Mouse (Mus musculus) embryonic fibroblast, embryonic 13.5 days (primary cell): ENCODE results near the gene Lmln.
"Not testable (repeated sequence)": the region's sequence is repeated elsewhere in the genome, so short reads cannot be mapped to it uniquely, and the experiment has no call there.

Experiments
- CTCF ChIP-seq: IDR thresholded peaks from 2 replicates; pipeline ENCODE4 v1.5.1; 2011; ENCODE audit warnings: mild to moderate bottlenecking, control low read depth, low read length, moderate library complexity, borderline replicate concordance; ENCODE audit not compliant: insufficient read depth
- POLR2A ChIP-seq: IDR thresholded peaks from 2 replicates; pipeline ENCODE4 v1.6.1; 2011; ENCODE audit warnings: low read depth, mild to moderate bottlenecking, control low read depth, low read length, moderate library complexity

GRCm38 (mm10) chr16:33166284-33166683, 104.0 kb downstream of the Lmln start:
- not testable (repeated sequence) for TF ChIP-seq CTCF, POLR2A
